Mouse (Mus musculus) thymus, postnatal 36 days (tissue): Measurements from ENCODE around the gene Clec1b.

Experiments used
- DNase-seq, 2 experiments: peaks; one replicate each; pipeline ENCODE4 v3.0.0; 2022; ENCODE audit warnings: mixed read lengths in 2 of 2

Gene Clec1b

GRCm38 (mm10) chr6:129414177-129414576, 17.1 kb downstream of the Clec1b start:
- DNase-seq = no peak

- no peak for DNase-seq
These were observed 25.2 kb downstream of the Clec1b start for GRCm38 (mm10) chr6:129422311-129422710.

- no peak for DNase-seq
These were observed 26.1 kb downstream of the Clec1b start for GRCm38 (mm10) chr6:129423040-129423733.

- DNase-seq = peak; percentile 52 to 67
These were observed 26.6 kb downstream of the Clec1b start for GRCm38 (mm10) chr6:129423734-129424072.

GRCm38 (mm10) chr6:129425217-129425616, 28.1 kb downstream of the Clec1b start:
- DNase-seq = no peak

- no peak for DNase-seq
These were observed 28.7 kb downstream of the Clec1b start for GRCm38 (mm10) chr6:129425812-129426211.

- DNase-seq = no peak
These were observed 30.2 kb downstream of the Clec1b start for GRCm38 (mm10) chr6:129427281-129427680.

- no peak for DNase-seq
These were observed 37.1 kb downstream of the Clec1b start for GRCm38 (mm10) chr6:129434239-129434638.

- no peak for DNase-seq
These were observed 38.9 kb downstream of the Clec1b start for GRCm38 (mm10) chr6:129436025-129436424.

GRCm38 (mm10) chr6:129438033-129438432, 40.9 kb downstream of the Clec1b start:
- no peak for DNase-seq

GRCm38 (mm10) chr6:129449743-129450142, 52.6 kb downstream of the Clec1b start:
- no peak for DNase-seq

- no peak for DNase-seq
These were observed 54.4 kb downstream of the Clec1b start, which contains the start of gene Clec1a for GRCm38 (mm10) chr6:129451411-129452039. Gene Clec1a, minus strand, starts transcription at chr6:129452000.
